Mouse (Mus musculus): ENCODE data around the gene 4930572O03Rik.
"Not testable (repeated sequence)": the region's sequence is repeated elsewhere in the genome, so short reads cannot be mapped to it uniquely, and the experiment has no call there.

4930572O03Rik gene

GRCm38 (mm10) chr5:15656959-15657358, at the start of gene 4930572O03Rik:
TSS of gene 4930572O03Rik (minus strand) at chr5:15657059.
- DNase-seq (ENCODE audit: low spot score in 2 of 2), result not testable (repeated sequence)

GRCm38 (mm10) chr5:15702891-15703290, 46.0 kb upstream of the 4930572O03Rik start:
- not testable (repeated sequence) for DNase-seq (ENCODE audit: low spot score in 2 of 2)

DNA sequence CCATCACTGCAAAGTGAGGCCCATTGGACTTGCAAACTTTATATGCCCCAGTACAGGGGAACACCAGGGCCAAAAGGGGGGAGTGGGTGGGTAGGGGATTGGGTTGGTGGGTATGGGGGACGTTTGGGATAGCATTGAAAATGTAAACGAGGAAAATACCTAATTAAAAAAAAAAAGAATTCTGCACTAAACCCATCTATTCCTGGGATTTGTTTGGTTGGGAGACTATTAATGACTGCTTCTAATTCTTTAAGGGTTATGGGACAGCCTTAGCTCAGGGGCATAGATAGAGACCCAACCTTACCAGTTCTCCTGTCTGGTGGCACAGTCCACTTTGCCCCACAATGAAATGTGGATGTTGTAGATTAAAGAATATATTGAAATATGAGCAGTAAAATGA, 40.9 kb upstream of the 4930572O03Rik start:
- DNase-seq (ENCODE audit: low spot score in 2 of 2), result not testable (repeated sequence)

GRCm38 (mm10) chr5:15691849-15692248, 35.0 kb upstream of the 4930572O03Rik start:
- not testable (repeated sequence) for DNase-seq (ENCODE audit: low spot score in 2 of 2)

GRCm38 (mm10) chr5:15690822-15691221, 34.0 kb upstream of the 4930572O03Rik start:
- DNase-seq (ENCODE audit: low spot score in 2 of 2), result not testable (repeated sequence)

DNA sequence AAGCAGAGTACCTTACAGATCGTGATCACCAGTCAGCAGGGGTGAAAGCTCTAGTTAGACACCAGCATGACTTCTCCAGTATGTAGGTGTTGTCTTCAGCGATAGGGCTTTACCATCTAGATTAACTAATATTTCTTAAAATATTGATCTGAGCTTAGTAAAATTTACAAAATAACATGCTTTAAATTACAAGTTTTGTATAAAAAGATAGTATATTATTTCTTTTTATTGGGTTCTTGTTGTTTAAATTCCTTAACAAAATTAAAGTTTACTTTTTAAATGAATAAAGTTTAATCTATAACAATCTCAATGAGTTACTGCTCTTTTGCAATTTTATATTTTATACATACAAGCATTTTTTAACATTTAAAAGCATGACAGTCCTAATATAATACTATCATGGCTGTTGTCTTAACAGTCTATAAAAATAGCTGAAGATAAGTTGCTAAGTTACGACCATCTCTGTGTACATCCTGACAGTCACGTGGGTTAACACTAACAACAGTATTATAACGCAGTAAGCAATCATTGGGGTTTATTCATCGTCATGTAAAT, 32.9 kb upstream of the 4930572O03Rik start:
- DNase-seq (ENCODE audit: low spot score in 2 of 2), result not testable (repeated sequence)

- not testable (repeated sequence) for DNase-seq (ENCODE audit: low spot score in 2 of 2)
These were observed 32.2 kb upstream of the 4930572O03Rik start for GRCm38 (mm10) chr5:15688874-15689658.

GRCm38 (mm10) chr5:15681301-15682035, 24.6 kb upstream of the 4930572O03Rik start:
- DNase-seq (ENCODE audit: low spot score in 2 of 2), result not testable (repeated sequence)

DNA sequence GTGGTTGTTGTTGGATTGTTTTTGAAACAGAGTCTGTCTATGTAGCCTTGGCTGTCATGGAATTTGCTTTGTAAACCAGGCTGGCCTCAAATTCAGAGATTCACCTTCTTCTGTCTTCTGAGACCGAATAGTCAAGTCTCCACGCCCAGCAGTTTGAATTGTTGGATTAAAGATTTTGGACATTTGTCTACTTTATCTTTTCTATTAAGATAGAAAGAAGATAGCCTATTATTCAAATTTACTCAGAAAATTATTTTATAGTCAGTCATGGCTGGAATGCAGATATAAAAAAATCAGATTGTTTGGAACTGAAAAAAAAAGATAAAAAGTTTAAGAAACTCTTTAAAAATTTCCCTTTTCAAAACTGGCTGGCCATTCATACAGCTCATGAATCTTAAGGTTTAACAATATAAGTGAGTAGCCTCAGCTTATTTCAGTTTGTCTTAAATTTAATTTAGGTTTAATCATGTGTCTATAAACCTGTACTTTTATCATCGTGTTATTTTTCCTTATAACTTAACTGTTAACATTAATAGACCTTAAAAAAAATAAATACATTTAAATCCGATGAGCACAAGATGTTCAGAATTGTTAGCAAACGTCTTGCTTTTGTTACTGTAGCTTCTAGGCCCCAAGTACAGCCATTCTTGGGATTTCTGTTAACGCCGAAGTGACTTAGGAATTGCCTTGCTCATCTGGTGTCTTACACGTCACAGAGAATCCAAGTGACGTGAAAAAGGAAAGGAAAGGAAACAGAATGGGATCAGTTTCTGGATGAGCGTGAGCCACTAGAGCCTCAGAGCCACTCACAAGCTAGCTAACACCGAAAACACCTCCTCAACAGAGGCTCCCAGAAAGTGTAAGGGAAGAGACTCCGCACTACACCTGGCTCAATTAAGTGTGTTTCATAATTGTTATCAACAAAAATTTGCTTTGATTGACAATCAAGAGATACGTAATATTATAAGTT, 23.4 kb upstream of the 4930572O03Rik start:
- not testable (repeated sequence) for DNase-seq (ENCODE audit: low spot score in 2 of 2)

GRCm38 (mm10) chr5:15678907-15679306, 22.0 kb upstream of the 4930572O03Rik start:
- not testable (repeated sequence) for DNase-seq (ENCODE audit: low spot score in 2 of 2)

GRCm38 (mm10) chr5:15677750-15678149, 20.9 kb upstream of the 4930572O03Rik start:
- not testable (repeated sequence) for DNase-seq (ENCODE audit: low spot score in 2 of 2)

GRCm38 (mm10) chr5:15674429-15675244, 17.8 kb upstream of the 4930572O03Rik start:
- not testable (repeated sequence) for DNase-seq (ENCODE audit: low spot score in 2 of 2)

DNA sequence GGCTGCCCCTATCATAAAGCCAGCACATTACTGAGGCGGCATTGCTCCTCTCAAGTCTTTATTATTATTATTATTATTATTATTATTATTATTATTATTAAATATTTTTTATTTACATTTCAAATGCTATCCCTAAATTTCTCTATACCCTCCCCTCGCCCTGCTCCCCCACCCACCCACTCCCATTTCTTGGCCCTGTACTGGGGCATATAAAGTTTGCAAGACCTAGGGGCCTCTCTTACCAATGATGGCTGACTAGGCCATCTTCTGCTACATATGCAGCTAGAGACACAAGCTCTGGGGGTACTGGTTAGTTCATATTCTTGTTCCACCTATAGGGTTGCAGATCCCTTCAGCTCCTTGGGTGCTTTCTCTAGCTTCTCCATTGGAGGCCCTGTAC, 17.1 kb upstream of the 4930572O03Rik start:
- DNase-seq (ENCODE audit: low spot score in 2 of 2), result not testable (repeated sequence)

- DNase-seq (ENCODE audit: low spot score in 2 of 2), result not testable (repeated sequence)
These were observed 13.9 kb upstream of the 4930572O03Rik start for GRCm38 (mm10) chr5:15670789-15671188.

DNA sequence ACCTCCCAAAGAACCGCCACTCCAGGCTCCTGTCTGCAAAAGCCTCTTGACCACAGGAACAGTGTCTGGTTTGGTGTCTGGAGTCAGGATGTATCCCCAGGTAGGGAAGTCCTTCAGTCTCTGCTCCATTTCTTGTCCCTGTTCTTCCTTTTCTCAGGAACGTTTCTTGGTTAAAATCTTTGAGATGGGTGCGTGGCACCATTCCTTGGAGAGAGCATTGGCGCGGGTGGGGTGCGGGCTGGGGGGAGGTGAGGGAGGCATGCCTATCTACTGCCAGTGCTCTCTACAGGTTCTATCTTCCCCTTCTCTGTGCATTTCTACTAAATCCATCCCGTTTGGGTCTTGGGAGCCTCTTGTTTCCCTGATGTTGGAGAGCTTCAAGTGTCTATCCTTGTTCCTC, 7.0 kb upstream of the 4930572O03Rik start:
- not testable (repeated sequence) for DNase-seq (ENCODE audit: low spot score in 2 of 2)

DNA sequence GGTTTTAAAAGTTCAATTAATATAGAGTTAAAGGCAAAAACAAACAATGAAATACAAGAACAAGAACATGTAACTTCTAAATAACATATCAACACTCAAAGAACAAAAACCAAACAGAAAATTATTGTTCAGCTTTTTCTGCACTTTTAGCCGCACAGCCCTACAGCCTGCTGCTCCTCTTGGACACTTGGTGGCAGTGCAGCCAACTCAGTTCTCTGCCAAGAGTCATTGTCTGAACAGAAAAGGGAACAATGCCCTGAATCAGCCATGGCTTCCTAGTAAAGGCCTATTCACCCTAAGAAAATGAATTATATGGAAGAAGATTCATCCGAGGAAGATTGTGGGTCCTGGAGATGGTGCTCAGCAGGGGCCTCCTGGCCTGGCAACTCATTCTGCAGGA, 4.5 kb downstream of the 4930572O03Rik start:
- DNase-seq (ENCODE audit: low spot score in 2 of 2), result not testable (repeated sequence)

DNA sequence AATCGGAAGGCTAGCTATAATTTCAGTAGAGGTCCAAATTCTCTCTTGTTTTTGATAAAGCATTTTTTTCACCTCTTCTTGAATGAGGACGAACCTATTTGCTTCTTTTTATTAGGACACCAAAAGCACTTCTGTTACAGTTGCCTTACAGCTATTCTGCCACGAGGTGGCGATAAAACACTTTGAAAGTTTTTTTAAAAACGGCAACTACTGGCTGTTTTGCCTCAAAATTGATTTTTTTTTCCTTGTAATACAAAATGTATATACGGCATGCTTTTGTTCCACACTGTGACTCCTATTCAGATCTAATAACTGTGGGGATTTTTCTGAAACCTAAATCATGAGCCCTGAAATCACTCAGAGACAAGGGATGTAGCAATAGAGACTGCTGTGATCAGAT, 11.2 kb downstream of the 4930572O03Rik start:
- not testable (repeated sequence) for DNase-seq (ENCODE audit: low spot score in 2 of 2)

DNA sequence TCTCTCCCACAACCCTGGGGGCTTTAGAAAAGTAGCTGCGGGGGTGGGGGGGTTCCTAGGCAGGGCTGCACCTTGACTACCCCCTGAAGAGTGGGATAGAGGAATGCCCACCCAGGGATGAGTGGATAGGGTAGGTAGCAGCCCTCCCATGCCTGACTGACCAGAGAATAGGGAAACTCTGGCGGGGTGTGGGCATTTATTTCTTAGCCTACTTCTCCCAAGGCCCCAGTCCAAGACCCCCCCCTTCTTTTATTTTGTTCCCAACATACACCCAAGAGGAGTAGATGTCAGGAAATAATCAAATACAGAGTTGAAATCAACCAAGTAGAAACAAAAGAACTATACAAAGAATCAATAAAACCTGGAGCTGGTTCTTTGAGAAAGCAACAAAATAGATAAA, 19.2 kb downstream of the 4930572O03Rik start:
- DNase-seq (ENCODE audit: low spot score in 2 of 2), result not testable (repeated sequence)

GRCm38 (mm10) chr5:15630068-15630467, 26.8 kb downstream of the 4930572O03Rik start:
- DNase-seq (ENCODE audit: low spot score in 2 of 2), result not testable (repeated sequence)

GRCm38 (mm10) chr5:15628136-15628535, 28.7 kb downstream of the 4930572O03Rik start:
- DNase-seq (ENCODE audit: low spot score in 2 of 2), result not testable (repeated sequence)

Measured in right cerebral cortex, postnatal 36 days (tissue).